Mouse (Mus musculus) heart, adult 2 months (tissue): ENCODE data around the gene Fam122c.

ENCODE experiments used
- CTCF ChIP-seq: fragments of 200-600 bp; IDR thresholded peaks from 2 replicates; pipeline ENCODE4 v1.8.1; 2022; ENCODE audit warnings: antibody characterized with exemption, mild to moderate bottlenecking, moderate library complexity
- EP300 ChIP-seq: fragments of 200-500 bp; IDR thresholded peaks from 2 replicates; pipeline ENCODE4 v1.6.1; 2011; ENCODE audit warnings: low read depth, low read length, control low read depth; ENCODE audit not compliant: insufficient read depth
- POLR2A ChIP-seq: fragments of 200-500 bp; IDR thresholded peaks from 2 replicates; pipeline ENCODE4 v1.6.1; 2011; ENCODE audit warnings: mild to moderate bottlenecking, low read depth, low read length, control low read depth; ENCODE audit not compliant: insufficient read depth

- TF ChIP-seq POLR2A = no peak
- TF ChIP-seq CTCF = no peak
- no peak for TF ChIP-seq EP300
These were observed 3.2 kb upstream of the Fam122c start for GRCm38 (mm10) chrX:53270063-53270432.
